Mouse (Mus musculus) liver, adult 2 months (tissue): ENCODE data around the gene Dmpk.

Experiments
- CTCF ChIP-seq: fragments of 200-500 bp; IDR thresholded peaks from 2 replicates; pipeline ENCODE4 v1.5.1; 2011; ENCODE audit warnings: low read depth, low read length, control low read depth
- POLR2A ChIP-seq: fragments of 200-500 bp; IDR thresholded peaks from 2 replicates; pipeline ENCODE4 v1.6.1; 2011; ENCODE audit warnings: low read length, control low read depth; ENCODE audit not compliant: insufficient read depth; ENCODE audit errors: extremely low read depth

DNA sequence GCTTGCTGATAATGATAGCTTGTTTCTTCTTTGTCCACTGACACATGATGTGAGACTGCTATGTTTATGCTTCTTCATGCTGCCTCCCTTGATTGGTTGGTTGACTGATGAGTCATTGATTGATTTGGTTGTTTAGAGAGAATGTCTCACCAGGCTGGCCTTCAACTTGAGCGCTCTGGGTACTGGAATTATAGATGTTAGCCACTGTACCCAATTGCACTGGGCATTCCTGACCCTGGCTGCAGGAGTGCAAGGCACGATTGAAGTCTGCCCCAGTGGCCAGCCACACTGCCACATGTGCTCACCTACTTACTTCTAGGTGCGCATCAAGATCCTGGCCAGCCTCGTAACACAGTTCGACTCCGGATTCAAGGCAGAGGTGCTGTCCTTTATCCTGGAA is 39.0 kb upstream of the Dmpk start:
- TF ChIP-seq CTCF: no peak
- no peak for TF ChIP-seq POLR2A
